Mouse (Mus musculus): ENCODE results near the gene Tal1. TPM values are rescaled to one million over a fixed set of nuclear protein-coding genes. Genes with fewer than 3 reads are reported as not detected.

The Tal1 gene
- total RNA-seq (2022), result 1 to 10 TPM; 1.2 to 2.1 (median 1.9) TPM

- no peak for DNase-seq (ENCODE audit: low spot score in 2 of 2)
These were observed at the start of gene Tal1 for GRCm38 (mm10) chr4:115056371-115056920. Gene Tal1 (plus strand): TSS chr4:115056426.

DNA sequence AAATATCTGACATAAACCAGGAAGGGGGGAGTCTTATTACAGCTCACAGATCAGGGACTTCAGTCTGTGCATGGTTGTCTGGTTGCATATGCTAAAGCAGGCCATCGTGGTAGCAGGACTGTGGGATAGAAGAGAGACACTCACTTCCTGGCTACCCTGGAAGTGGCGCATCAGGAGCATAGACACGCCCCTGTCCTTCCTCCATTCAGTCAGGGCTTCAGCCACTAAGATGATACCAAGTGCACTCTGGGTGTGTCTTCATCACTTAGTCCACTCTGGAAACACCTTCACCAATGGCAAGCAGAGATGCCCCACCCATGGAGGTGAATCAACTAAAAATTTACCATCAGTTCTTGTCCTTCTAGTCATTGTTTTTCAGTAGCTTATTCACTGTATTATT, 42.0 kb upstream of the Tal1 start:
- DNase-seq (ENCODE audit: low spot score in 2 of 2), result no peak

DNA sequence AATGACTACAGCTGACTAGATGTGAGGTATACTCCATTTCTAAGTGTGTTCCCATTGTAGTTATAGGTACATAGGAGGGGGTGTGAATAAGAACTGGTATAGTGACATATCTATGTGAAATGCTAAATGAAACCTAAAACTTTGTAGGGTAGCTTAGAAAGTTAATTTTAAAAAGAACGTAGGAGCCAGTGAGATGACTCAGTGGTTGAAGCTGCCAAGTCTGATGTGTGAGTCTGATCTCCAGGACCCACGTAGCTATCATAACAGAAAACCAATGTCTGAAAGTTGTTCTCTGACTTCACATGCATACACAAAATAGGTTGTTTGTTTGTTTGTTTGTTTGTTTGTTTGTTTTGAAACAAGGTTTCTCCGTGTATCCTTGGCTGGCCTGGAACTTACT, 36.2 kb upstream of the Tal1 start:
- no peak for DNase-seq (ENCODE audit: low spot score in 2 of 2)

DNA sequence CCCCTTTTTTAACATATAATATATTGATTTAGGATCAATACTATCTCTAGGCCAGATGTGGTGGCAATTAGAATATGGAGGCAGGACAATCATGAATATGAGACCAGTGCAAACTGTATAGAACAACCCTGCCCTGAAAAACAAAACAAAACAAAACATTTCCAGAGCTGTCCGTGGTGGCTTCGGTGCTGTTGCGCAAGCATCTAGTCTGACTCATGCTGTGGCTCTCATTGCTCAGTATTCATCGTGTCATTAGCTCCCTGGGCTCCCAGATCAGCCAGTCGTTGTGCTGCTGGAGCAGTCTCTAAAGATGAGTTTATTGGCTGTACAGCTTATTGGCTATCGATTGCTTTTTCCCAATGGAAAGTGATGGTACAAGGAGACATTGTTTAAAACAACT, 21.2 kb upstream of the Tal1 start:
- DNase-seq (ENCODE audit: low spot score in 2 of 2), result no peak

GRCm38 (mm10) chr4:115038242-115038641, 18.0 kb upstream of the Tal1 start:
- no peak for DNase-seq (ENCODE audit: low spot score in 2 of 2)

GRCm38 (mm10) chr4:115045621-115046020, 10.6 kb upstream of the Tal1 start:
- no peak for DNase-seq (ENCODE audit: low spot score in 2 of 2)

- DNase-seq (ENCODE audit: low spot score in 2 of 2), result no peak
These were observed 8.5 kb upstream of the Tal1 start for GRCm38 (mm10) chr4:115047750-115048149.

GRCm38 (mm10) chr4:115048190-115048589, 8.0 kb upstream of the Tal1 start:
- DNase-seq (ENCODE audit: low spot score in 2 of 2), result no peak

DNA sequence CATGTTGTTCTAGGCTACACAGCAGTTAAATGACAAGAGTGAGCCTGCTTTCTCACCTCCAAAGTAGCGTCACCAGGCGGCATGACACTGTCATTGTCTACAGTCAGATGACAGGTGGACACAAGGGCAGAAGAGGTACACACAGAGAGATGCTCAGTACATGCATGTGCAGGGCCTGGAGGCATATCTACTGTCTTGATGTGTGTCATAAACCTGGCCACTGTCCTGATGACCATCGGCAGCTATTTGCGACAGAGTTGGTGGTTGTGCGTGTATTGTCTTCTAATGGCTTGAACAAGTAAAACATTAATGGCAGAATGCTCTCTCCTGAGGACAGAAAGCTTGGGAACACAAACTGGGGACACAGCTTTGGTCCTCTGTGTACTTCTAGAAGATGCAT, 5.0 kb upstream of the Tal1 start:
- DNase-seq (ENCODE audit: low spot score in 2 of 2), result no peak

DNA sequence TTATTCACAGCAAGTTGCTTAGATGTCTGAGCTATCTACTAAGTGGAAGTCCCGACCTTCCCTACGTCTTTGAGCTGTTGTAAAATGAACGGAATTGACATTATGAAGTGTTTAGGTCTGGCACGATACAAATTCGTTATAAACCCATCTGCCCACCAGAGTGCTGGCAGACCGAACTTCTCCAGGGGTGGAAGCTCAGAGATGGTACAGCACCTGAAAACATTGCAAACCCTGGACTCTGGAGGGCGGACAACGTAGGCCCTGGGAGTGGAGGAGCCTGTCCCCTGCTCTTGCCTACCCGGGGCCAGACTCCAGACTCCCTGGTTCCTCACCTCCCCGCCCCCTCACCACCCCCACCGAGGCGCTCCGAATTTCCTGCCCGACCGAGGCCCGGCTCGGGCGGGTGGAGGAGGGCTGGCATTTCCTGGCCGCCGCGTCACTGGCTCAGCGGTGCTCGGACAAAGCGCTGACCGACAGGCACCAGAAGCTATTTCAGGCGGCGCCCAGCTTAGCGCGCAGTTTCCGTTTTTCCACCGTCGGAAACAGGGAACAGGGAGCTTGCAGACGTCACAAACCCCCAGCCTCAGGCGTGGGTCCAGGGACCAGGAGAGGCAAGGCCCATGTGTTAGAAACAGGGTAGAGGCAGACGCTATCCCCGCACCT, 3.8 kb upstream of the Tal1 start:
- no peak for DNase-seq (ENCODE audit: low spot score in 2 of 2)

DNA sequence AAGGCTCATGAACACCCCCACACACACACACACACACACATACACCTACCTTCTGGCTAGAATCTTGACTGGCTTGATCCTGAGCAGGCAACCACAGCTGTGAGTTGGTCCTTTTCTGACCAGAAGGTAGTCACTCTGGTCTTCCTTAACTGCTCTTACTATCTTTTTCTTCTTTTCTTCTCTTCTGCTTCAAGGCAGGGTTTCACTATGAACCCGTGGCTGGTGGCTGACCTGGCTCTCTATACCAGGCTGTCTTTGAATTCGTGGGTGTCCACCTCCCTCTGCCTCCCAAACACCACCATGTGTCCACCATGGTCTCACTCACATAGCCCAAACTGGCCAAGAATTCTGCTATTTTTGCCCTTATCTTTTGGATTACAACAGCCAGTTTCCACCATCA, 1.2 kb upstream of the Tal1 start:
- no peak for DNase-seq (ENCODE audit: low spot score in 2 of 2)

DNA sequence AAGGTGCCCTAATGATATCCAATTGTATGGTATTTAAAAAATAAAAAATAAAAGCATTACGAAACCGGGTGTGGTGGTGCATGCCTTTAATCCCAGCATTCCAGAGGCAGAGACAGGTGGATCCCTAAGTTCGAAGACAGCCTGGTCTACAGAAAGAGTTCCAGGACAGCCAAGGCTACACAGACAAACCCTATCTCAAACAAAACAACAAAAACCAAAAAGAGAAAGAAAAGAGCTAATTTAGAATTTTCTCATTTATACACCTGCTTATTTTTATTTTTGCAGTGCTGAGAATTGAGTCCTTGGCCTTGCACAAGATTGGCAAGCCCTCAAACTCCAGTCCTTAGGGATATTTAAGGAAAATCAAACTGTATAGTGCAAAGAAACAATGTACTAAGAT, 535 bp upstream of the Tal1 start:
- DNase-seq (ENCODE audit: low spot score in 2 of 2), result no peak

DNA sequence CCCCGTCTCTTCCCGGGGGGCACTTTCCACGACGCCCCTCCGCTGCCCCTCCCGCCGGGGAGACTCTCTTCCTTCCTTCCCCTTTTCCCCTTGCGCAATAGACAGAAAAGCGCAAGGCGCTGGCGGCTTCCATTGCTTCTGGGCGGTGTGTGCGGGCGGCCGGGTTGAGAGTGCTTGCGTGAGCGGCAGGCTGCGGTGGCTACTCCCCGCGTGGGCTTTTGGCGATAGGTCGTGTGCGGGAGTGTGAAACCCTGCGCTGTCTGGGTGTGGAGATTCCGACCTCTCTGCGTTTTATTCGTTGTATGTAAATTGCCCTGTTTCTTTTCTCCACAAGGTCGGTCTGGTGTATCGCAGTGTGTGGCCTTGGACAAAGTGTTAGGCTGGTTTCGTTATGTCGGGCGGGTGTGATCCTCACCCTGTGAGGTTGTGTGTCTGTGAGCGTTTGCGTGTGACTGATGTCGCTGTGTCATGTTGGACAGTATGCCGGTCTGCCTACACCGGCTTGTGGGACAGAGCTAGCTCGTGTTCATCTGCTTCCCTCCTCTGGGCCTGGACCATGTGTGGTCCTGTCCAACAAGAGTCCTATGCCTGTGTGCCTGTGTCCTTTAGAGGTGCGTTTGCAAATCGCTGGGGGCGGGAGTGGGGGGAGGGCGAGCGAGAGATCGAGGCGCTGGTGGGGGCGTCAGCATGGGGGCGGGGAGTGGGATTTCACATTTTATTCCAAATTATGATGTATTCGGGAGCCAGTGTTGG, 871 bp downstream of the Tal1 start:
- no peak for DNase-seq (ENCODE audit: low spot score in 2 of 2)

DNA sequence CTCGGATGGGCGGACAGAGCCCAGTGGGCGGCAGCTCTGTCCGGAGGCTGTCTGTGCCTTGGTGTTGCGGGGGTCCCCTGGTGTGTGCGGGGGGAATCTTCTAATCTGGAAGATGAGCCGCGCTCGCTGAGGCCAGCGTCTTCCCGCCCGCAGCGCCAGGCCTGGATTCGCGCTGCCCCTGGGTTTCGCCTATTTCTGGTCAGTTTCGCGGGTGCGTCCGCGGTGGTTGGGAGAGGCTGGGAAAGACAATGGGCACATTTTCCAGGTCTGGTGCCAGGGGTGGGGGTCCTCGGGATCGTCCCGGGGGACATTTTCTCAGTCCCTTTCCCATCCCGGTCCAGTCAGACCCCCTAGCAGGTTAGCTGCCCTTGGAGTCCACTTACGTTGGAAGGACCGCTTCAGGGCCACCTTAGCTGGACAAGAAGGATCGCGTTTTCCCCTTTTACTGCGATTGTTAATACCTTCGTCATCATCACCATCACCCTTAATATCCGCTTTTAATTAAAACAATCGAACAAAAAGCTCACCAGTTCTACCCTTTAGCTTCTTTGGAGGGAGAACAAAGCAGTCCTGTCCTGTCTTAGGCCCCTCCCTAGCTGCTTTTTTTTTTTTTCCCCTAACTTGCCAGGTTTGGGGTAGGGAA, 1.6 kb downstream of the Tal1 start:
- DNase-seq (ENCODE audit: low spot score in 2 of 2), result no peak

GRCm38 (mm10) chr4:115058317-115058761, 2.1 kb downstream of the Tal1 start:
- DNase-seq (ENCODE audit: low spot score in 2 of 2), result no peak

- DNase-seq (ENCODE audit: low spot score in 2 of 2), result no peak
These were observed 2.8 kb downstream of the Tal1 start for GRCm38 (mm10) chr4:115058871-115059590.

DNA sequence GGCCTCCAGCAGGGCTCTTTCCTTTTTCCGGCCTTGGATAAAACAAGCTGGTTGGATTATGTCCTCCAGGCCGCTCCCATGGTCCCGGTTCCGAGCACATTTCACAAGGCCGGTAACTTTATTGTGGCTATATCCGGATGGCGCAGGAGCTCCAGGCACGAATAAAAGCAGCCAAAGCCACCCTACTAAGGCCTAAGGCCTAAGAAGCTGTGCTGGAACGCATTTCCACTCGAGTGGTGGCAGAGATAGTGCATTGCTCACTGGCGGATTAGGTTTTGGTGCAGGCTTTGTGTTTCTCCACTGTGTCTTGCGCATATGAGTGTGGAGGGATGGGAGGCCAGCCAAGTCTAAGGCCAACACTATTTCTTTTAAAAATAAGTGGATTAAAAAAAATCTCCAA, 3.6 kb downstream of the Tal1 start:
- no peak for DNase-seq (ENCODE audit: low spot score in 2 of 2)

GRCm38 (mm10) chr4:115060753-115061152, 4.5 kb downstream of the Tal1 start:
- no peak for DNase-seq (ENCODE audit: low spot score in 2 of 2)

- DNase-seq (ENCODE audit: low spot score in 2 of 2), result no peak
These were observed 6.3 kb downstream of the Tal1 start for GRCm38 (mm10) chr4:115062540-115062874.

DNA sequence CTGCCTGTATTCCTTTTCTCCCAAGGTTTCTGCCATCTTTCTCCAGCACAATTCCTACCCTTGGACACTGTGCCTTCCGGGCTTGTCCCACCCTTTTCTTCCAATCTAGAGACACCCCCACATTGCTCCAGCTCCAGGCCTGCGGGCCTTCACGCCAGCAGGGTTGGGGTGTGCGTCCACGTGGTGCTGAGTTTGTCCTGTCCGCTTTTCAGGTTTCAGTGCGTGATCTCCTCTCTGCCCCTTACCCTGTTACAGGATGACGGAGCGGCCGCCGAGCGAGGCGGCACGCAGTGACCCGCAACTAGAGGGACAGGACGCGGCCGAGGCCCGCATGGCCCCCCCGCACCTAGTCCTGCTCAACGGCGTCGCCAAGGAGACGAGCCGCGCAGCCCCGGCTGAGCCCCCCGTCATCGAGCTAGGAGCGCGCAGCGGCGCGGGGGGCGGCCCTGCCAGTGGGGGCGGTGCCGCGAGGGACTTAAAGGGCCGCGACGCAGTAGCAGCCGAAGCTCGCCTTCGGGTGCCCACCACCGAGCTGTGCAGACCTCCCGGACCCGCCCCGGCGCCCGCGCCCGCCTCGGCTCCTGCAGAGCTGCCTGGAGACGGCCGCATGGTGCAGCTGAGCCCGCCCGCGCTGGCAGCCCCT, 6.8 kb downstream of the Tal1 start:
- no peak for DNase-seq (ENCODE audit: low spot score in 2 of 2)

DNA sequence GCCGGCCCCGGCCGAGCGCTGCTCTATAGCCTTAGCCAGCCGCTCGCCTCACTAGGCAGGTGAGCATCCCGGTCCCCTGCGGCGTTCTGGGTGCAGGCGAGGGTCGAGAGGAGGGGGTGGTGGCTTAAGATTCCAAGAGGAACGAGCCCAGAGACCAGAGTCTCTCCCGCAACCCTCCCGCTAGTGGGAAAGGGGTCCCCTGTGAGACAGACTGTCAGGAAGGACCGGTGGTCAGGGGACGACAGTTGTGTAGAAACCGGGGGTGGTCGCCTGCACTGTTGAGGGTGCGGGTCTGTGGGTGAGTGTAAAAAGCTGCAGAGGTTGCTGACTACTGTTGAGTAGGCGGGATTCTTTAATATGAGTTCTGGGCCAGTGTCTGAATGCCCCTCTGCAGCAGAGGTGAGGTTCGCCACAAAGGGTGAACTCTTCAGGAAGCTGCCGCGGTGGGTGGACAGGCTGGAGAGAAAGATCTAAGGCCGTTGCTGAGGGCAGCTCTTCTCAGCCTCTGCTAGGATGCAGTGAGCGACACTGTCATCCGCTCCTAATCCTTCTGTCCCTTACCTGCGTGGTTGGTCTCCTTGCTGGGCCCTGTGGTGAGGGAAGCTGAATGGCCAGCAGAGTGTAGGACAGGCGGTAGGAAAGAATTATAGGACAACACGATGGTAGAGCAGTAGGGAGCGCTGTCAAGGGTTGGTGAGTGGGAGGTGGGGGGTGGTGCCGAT, 7.5 kb downstream of the Tal1 start:
- no peak for DNase-seq (ENCODE audit: low spot score in 2 of 2)

All from left cerebral cortex, adult 8-10 months (tissue).